Comparison of ENCODE assay signal across 7 mouse cellular contexts in genomic region chr7:114253885-114254833, GRCm38 (mm10). TPM values are rescaled to one million over a fixed set of nuclear protein-coding genes. Genes with fewer than 3 reads are reported as not detected.
A peak's percentile ranks its signal among the peaks of the same experiment; 100 is the strongest.
DNase-seq lines count a peak whose midpoint lies in the region; ATAC-seq lines count a peak whose summit lies in the region.

TSS of gene Copb1 (minus strand) at chr7:114254711.

- intact Hi-C loops in left cerebral cortex, postnatal 25 days (cut with DNase I): no loop called here

- H3K9ac ChIP-seq in intestine, embryonic 15.5 days: peak within 1 kb of the TSS; percentile 97

- no peaks in the 10 kb centered on the region for H3K9me3 ChIP-seq in intestine, embryonic 15.5 days
- H3K9me3 ChIP-seq in midbrain, embryonic 10.5 days (replicated peaks): 0 out of 2 replicates have a peak, but pooled peaks cover 7% of the 10 kb centered on the region

- H3K4me1 ChIP-seq in intestine, embryonic 15.5 days (replicated peaks): no peaks in the 10 kb centered on the region
- H3K4me1 ChIP-seq in midbrain, embryonic 10.5 days: peaks cover 11% of the 10 kb centered on the region; the same call in 1 of the 2 replicates

- peak within 1 kb of the TSS; percentile 71 for H3K27ac ChIP-seq in intestine, embryonic 15.5 days
- H3K27ac ChIP-seq in midbrain, embryonic 10.5 days (replicated peaks): peak within 1 kb of the TSS; percentile 96

- peak; percentile 99 for ATAC-seq in intestine, embryonic 15.5 days

- 1% methylated on average over 71 of the region's 75 CpGs for WGBS in intestine, embryonic 15.5 days
- 4% methylated on average over 75 of the region's 75 CpGs for WGBS in midbrain, embryonic 10.5 days

- no peaks in the 10 kb centered on the region for H3K27me3 ChIP-seq in intestine, embryonic 15.5 days (replicated peaks)
- H3K27me3 ChIP-seq in midbrain, embryonic 10.5 days (ENCODE audit: low read depth, poor library complexity, severe bottlenecking): no peaks in the 10 kb centered on the region

- peak; percentile 94 to 97 for DNase-seq in adrenal gland, adult (ENCODE audit: inconsistent age in 2 of 2, low spot score in 1 of 2)
- DNase-seq in embryo, embryonic 10.5 days (ENCODE audit: low spot score): peak; percentile 96
- peak; percentile 90 for DNase-seq in gastrocnemius, postnatal 25 days
- peak; percentile 93 to 96 for DNase-seq in left cerebral cortex, postnatal 25 days (ENCODE audit: low spot score in 2 of 2)
- DNase-seq in midbrain, embryonic 10.5 days (ENCODE audit: low spot score): peak; percentile 89
- DNase-seq in right cerebral cortex, postnatal 4 days: peak; percentile 83

- H3K36me3 ChIP-seq in intestine, embryonic 15.5 days: peaks cover 17% of the 10 kb centered on the region
- H3K36me3 ChIP-seq in midbrain, embryonic 10.5 days: peaks cover 39% of the 10 kb centered on the region

- peak within 1 kb of the TSS; percentile 97 for H3K4me3 ChIP-seq in intestine, embryonic 15.5 days (replicated peaks)
- H3K4me3 ChIP-seq in midbrain, embryonic 10.5 days: peak within 1 kb of the TSS; percentile 99

- peak within 1 kb of the TSS; percentile 52 for H3K4me2 ChIP-seq in intestine, embryonic 15.5 days (replicated peaks)

RNA-seq across cellular contexts. Expression of gene Copb1, which starts in this region (rescaled TPM):
- 10 to 100 TPM; 24.1 to 27.9 TPM for total RNA-seq in gastrocnemius, postnatal 25 days (2021)
- polyA plus RNA-seq in intestine, embryonic 15.5 days (2015; fragmentation: Nextera tagmentation; extraction: Ambion mirVana): 113 and 125 TPM in 2 replicates
- 10 to 100 TPM; 60.8 to 62.8 TPM for total RNA-seq in left cerebral cortex, postnatal 25 days (2021)
- polyA plus RNA-seq in midbrain, embryonic 10.5 days (2016; fragmentation: Nextera tagmentation; extraction: Ambion mirVana): 95.6 and 100 TPM in 2 replicates

Comparison
In these comparisons a context has a peak if more than half of its experiments do, and no peak if none do; other contexts are left out.
1. Peak in every context shown above with its lines: DNase-seq, ATAC-seq, H3K4me3 ChIP-seq and H3K27ac ChIP-seq.